Mouse (Mus musculus): ENCODE measurements around the gene Opcml. TPM values are rescaled to one million over a fixed set of nuclear protein-coding genes. Genes with fewer than 3 reads are reported as not detected.
A peak's percentile ranks its signal among the peaks of the same experiment; 100 is the strongest.

The Opcml gene
- total and polyA plus RNA-seq, 2 experiments from 2014 or later: 71.2 to 128 TPM

DNA sequence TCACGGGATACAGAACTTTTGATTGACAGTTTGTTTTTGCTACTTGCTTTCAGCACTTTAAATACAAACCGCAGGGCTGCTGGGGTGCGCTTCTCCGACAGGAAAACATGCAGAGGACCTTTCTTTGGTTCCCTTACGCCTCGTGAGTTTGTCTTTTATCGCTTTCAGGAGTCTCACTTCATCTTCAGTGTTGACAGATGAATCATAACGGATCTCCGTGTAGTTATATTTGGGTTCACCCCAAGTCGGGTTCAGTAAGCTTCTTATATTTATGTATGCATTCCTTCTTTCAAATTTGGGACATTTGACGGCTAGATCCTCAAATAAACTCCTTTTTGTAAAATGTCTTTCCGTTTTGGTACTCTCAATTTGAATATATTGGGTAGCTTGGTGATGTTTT is 632.8 kb downstream of the Opcml start:
- ATAC-seq (ENCODE audit: low FRiP score) (no peak), DNase-seq (ENCODE audit: low spot score) (no peak)
- H3K9me3 ChIP-seq (ENCODE audit: low read length): no peaks in the 10 kb centered on the region
- no peaks in the 10 kb centered on the region for H3K36me3 ChIP-seq (ENCODE audit: insufficient read depth, low read length)
- H3K4me1 ChIP-seq (ENCODE audit: insufficient read depth, low read length): no peaks in the 10 kb centered on the region; the same call in 1 of the 2 replicates
- H3K4me2 ChIP-seq (ENCODE audit: low read depth, low read length, poor library complexity, severe bottlenecking): no peak overlapping the region
- H3K27ac ChIP-seq (ENCODE audit: low read depth, low read length): no peak overlapping the region
- TF ChIP-seq CTCF (IDR thresholded peaks at IDR 0.05): no peak
- H3K4me3 ChIP-seq (ENCODE audit: low read depth, low read length): no peak overlapping the region
- no peak overlapping the region for H3K9ac ChIP-seq (replicated peaks; ENCODE audit: low read length, poor library complexity, severe bottlenecking)
- WGBS: 56% methylated on average over 12 of the region's 12 CpGs
- H3K27me3 ChIP-seq (ENCODE audit: insufficient read depth, low read length): no peaks in the 10 kb centered on the region

DNA sequence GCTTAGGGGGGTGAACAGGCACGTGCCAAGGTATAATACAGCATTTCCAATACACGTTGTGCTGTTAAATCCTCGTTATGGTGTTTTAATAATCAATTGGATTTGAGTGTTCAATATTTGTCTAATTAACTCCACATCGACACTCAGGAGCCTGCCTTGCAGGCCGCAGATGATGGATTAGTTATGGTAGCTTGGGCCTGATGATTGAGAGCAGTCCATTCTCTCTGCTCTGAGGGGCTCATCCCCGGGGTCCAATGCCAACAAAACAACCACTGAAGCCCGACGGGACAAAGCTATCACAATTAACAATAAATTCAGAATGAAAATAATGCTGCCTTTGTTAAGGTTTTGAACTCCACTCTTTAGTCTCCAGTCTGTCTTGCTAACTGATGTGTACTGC is 641.6 kb downstream of the Opcml start:
- Histone ChIP-seq H3K4me3 (ENCODE audit: low read depth, low read length) (no peak overlapping the region), H3K36me3 (ENCODE audit: insufficient read depth, low read length) (no peaks in the 10 kb centered on the region), H3K27ac (ENCODE audit: low read depth, low read length) (0 out of 2 replicates have a peak overlapping the region, but pooled peaks have one; percentile 8), H3K4me2 (ENCODE audit: low read depth, low read length, poor library complexity, severe bottlenecking) (no peak overlapping the region), H3K27me3 (ENCODE audit: insufficient read depth, low read length) (no peaks in the 10 kb centered on the region), H3K4me1 (ENCODE audit: insufficient read depth, low read length) (no peaks in the 10 kb centered on the region), H3K9ac (replicated peaks; ENCODE audit: low read length, poor library complexity, severe bottlenecking) (no peak overlapping the region), H3K9me3 (ENCODE audit: low read length) (no peaks in the 10 kb centered on the region)
- ATAC-seq (ENCODE audit: low FRiP score): no peak
- no peak for DNase-seq (ENCODE audit: low spot score)
- 16% methylated on average over 8 of the region's 8 CpGs for WGBS
- TF ChIP-seq CTCF (IDR thresholded peaks at IDR 0.05): no peak

DNA sequence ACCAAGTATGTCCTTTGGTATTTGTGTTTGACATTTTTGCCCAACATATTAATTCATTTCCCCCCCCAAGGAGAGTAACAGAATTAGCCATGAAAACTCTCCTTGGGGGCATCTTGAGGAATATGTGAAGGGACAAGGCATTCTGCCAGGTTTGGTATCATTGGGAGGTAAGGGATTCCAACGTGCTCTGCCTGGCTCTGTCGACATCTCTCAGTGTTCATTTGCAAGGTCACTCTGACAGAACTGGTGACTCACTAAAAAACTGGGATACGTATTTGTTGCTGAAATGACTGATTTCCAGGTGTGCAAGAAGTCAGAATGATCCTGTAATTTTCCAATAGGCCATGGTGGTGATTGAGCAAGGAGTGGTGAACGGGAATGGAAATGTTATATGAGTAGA is 648.2 kb downstream of the Opcml start:
- DNase-seq (ENCODE audit: low spot score) (no peak), ATAC-seq (ENCODE audit: low FRiP score) (no peak)
- no peak overlapping the region for H3K9ac ChIP-seq (replicated peaks; ENCODE audit: low read length, poor library complexity, severe bottlenecking)
- H3K4me2 ChIP-seq (ENCODE audit: low read depth, low read length, poor library complexity, severe bottlenecking): no peak overlapping the region
- no peak for TF ChIP-seq CTCF (IDR thresholded peaks at IDR 0.05)
- no peaks in the 10 kb centered on the region for H3K9me3 ChIP-seq (ENCODE audit: low read length)
- no peaks in the 10 kb centered on the region for H3K27me3 ChIP-seq (ENCODE audit: insufficient read depth, low read length)
- no peak overlapping the region for H3K4me3 ChIP-seq (ENCODE audit: low read depth, low read length)
- no peak overlapping the region for H3K27ac ChIP-seq (ENCODE audit: low read depth, low read length)
- peaks cover 8% of the 10 kb centered on the region; the same call in 1 of the 2 replicates for H3K4me1 ChIP-seq (ENCODE audit: insufficient read depth, low read length)
- WGBS: 83% methylated on average over 4 of the region's 4 CpGs
- H3K36me3 ChIP-seq (ENCODE audit: insufficient read depth, low read length): no peaks in the 10 kb centered on the region

DNA sequence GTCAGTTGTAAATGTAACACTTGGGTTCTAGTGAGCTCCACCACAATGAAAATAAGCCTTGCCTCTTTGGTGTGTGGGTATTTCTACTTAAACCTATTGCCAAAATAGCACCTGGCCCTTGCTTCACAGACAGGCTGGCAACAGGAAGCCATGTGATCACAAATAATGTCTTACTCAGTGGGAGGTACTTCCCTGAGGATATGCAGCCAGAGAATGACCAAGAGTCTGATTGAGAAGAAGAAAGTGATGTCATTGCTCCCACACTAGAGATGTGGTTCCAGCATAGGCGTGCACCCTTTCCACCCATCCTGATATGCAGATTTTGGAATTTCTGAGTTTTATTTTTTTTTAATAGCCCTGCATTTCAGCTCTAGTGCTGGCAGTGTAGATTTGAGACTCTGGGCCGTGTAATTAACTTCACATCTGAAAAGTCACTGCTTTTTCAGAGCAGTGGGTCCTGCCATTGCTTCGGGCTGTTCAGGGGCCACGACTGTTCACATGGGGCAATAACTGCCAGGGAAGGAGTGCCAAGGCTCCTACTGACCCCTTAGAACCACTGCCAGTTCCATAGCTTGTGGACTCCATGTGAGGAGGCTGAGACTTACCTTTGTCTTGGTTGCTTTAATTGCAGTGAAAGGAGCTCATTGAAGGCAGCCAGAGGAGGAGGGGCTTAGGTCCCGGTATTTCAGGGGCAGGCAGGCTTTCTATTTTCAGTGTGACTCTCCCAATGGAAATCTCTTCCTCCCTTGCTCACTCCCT is 649.0 kb downstream of the Opcml start:
- Histone ChIP-seq H3K27me3 (ENCODE audit: insufficient read depth, low read length) (no peaks in the 10 kb centered on the region), H3K9me3 (ENCODE audit: low read length) (no peaks in the 10 kb centered on the region), H3K9ac (replicated peaks; ENCODE audit: low read length, poor library complexity, severe bottlenecking) (no peak overlapping the region), H3K27ac (ENCODE audit: low read depth, low read length) (no peak overlapping the region), H3K4me2 (ENCODE audit: low read depth, low read length, poor library complexity, severe bottlenecking) (no peak overlapping the region; the same call in 1 of the 2 replicates), H3K36me3 (ENCODE audit: insufficient read depth, low read length) (no peaks in the 10 kb centered on the region), H3K4me3 (ENCODE audit: low read depth, low read length) (no peak overlapping the region), H3K4me1 (ENCODE audit: insufficient read depth, low read length) (peaks cover 10% of the 10 kb centered on the region; the same call in 1 of the 2 replicates)
- DNase-seq (ENCODE audit: low spot score): peak; percentile 44
- no peak for TF ChIP-seq CTCF (IDR thresholded peaks at IDR 0.05)
- WGBS: 55% methylated on average over 5 of the region's 5 CpGs
- ATAC-seq (ENCODE audit: low FRiP score): no peak

DNA sequence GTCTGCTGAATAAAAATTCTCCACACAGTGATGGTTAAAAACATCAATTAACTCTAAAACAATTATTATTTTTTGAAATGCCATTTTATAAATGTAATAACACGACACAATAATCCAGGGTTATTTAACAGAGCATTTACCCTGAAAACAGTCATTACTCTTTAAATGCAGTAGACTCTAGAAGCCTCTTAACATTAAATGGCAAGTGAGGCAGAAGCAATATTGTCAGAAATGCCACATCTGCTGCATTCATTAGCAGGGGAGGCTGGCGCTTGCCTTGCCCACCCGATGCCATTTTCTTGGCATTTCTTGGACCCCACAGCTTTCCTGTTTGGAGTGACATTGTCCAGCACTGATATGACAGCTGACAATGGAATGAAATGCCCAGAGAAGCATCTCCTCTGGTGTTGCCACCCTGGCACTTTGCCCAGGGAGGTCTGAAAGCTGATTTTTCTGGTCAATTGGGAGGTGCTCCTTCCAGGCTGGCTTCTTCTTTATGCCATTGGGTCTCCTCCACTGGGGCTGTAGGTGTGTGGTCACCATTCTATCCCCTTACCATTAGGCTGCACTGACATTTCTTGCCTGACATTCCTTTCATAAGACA is 649.7 kb downstream of the Opcml start:
- Histone ChIP-seq H3K27ac (ENCODE audit: low read depth, low read length) (no peak overlapping the region), H3K4me3 (ENCODE audit: low read depth, low read length) (no peak overlapping the region), H3K4me2 (ENCODE audit: low read depth, low read length, poor library complexity, severe bottlenecking) (no peak overlapping the region), H3K27me3 (ENCODE audit: insufficient read depth, low read length) (no peaks in the 10 kb centered on the region), H3K36me3 (ENCODE audit: insufficient read depth, low read length) (no peaks in the 10 kb centered on the region), H3K9me3 (ENCODE audit: low read length) (no peaks in the 10 kb centered on the region), H3K9ac (replicated peaks; ENCODE audit: low read length, poor library complexity, severe bottlenecking) (no peak overlapping the region), H3K4me1 (ENCODE audit: insufficient read depth, low read length) (peaks cover 10% of the 10 kb centered on the region; the same call in 1 of the 2 replicates)
- peak; percentile 43 for DNase-seq (ENCODE audit: low spot score)
- no peak for TF ChIP-seq CTCF (IDR thresholded peaks at IDR 0.05)
- whole genome bisulfite sequencing: 66% methylated on average over 3 of the region's 3 CpGs
- ATAC-seq (ENCODE audit: low FRiP score): no peak

DNA sequence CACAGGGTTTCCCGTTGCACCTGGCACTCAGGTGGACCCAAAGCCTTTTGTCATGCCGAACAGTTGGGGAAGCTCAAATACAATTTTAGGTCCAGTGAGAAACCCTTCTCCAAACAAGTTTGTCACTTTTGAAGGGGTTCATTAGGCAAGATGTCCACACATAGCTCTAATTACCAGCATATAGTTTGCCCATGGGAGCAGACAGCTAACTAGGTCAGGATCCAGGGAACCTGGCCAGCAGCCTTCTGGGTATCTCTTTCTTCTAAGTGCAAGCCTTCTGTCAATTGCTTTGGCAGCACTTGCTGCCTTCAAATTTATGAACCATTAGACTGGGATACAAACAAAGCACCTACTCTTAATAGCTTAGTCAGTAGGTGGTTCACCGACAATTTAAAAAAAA is 653.9 kb downstream of the Opcml start:
- no peak overlapping the region for H3K9ac ChIP-seq (replicated peaks; ENCODE audit: low read length, poor library complexity, severe bottlenecking)
- peaks cover 10% of the 10 kb centered on the region; the same call in 1 of the 2 replicates for H3K4me1 ChIP-seq (ENCODE audit: insufficient read depth, low read length)
- no peak overlapping the region for H3K4me3 ChIP-seq (ENCODE audit: low read depth, low read length)
- 68% methylated on average over 3 of the region's 3 CpGs for WGBS
- no peaks in the 10 kb centered on the region for H3K27me3 ChIP-seq (ENCODE audit: insufficient read depth, low read length)
- peak; percentile 64 for DNase-seq (ENCODE audit: low spot score)
- H3K27ac ChIP-seq (ENCODE audit: low read depth, low read length): no peak overlapping the region
- no peak for TF ChIP-seq CTCF (IDR thresholded peaks at IDR 0.05)
- H3K36me3 ChIP-seq (ENCODE audit: insufficient read depth, low read length): no peaks in the 10 kb centered on the region
- H3K9me3 ChIP-seq (ENCODE audit: low read length): no peaks in the 10 kb centered on the region
- no peak for ATAC-seq (ENCODE audit: low FRiP score)
- no peak overlapping the region for H3K4me2 ChIP-seq (ENCODE audit: low read depth, low read length, poor library complexity, severe bottlenecking)
